Mouse (Mus musculus) limb, embryonic 10.5 days (tissue): ENCODE data around the gene Fzd5. TPM values are rescaled to one million over a fixed set of nuclear protein-coding genes. Genes with fewer than 3 reads are reported as not detected.

ENCODE experiments used
- DNase-seq: peaks from one replicate; pipeline ENCODE4 v3.0.0-alpha.2; 2017; ENCODE audit warnings: low spot score
- H3K27ac ChIP-seq: fragments of 300-500 bp; sonication (generic); 2 replicates; pipeline ENCODE4 v1.5.1; 2016; ENCODE audit warnings: mild to moderate bottlenecking
- H3K27me3 ChIP-seq: fragments of 300-500 bp; sonication (generic); 2 replicates; pipeline ENCODE4 v1.6.1; 2016; ENCODE audit warnings: low read depth, mild to moderate bottlenecking; ENCODE audit not compliant: poor library complexity, severe bottlenecking
- H3K36me3 ChIP-seq: fragments of 300-500 bp; sonication (generic); 2 replicates; pipeline ENCODE4 v1.6.1; 2016; ENCODE audit warnings: mild to moderate bottlenecking, moderate library complexity
- H3K4me1 ChIP-seq: fragments of 300-500 bp; sonication (generic); 2 replicates; pipeline ENCODE4 v1.6.1; 2016
- H3K4me3 ChIP-seq: fragments of 300-500 bp; sonication (generic); 2 replicates; pipeline ENCODE4 v1.5.1; 2016; ENCODE audit warnings: mild to moderate bottlenecking, moderate library complexity
- H3K9me3 ChIP-seq: fragments of 300-500 bp; sonication (generic); replicated peaks from 2 replicates; pipeline ENCODE4 v1.6.1; 2016; ENCODE audit warnings: mild to moderate bottlenecking
- WGBS: fragments of 180-500 bp; shearing (Covaris S2); methylation state at CpG from one replicate; pipeline ENCODE4 v1.1.7; 2016; 5-methylcytosine and 5-hydroxymethylcytosine counted together
- polyA plus RNA-seq: library from polyadenylated mRNA; unstranded; fragments of >200 nt; fragmentation: Nextera tagmentation; extraction: Ambion mirVana; gene quantifications from 2 replicates; pipeline ENCODE4 v1.2.1, GENCODE M21; 2016

The Fzd5 gene
- polyA plus RNA-seq, 1 experiment from 2014 or later: 0.29 TPM

GRCm38 (mm10) chr1:64744616-64745015 is 7.1 kb upstream of the Fzd5 start:
- peaks cover 10% of the 10 kb centered on the region for H3K4me1 ChIP-seq
- peaks cover 17% of the 10 kb centered on the region; the same call in 1 of the 2 replicates for H3K27me3 ChIP-seq
- H3K27ac ChIP-seq: no peak overlapping the region
- no peak overlapping the region for H3K4me3 ChIP-seq
- no peaks in the 10 kb centered on the region for H3K9me3 ChIP-seq
- DNase-seq: no peak
- no peaks in the 10 kb centered on the region for H3K36me3 ChIP-seq

GRCm38 (mm10) chr1:64742741-64743408 is 5.3 kb upstream of the Fzd5 start:
- DNase-seq: no peak
- Histone ChIP-seq H3K27me3 (peaks cover 18% of the 10 kb centered on the region), H3K4me3 (no peak overlapping the region), H3K27ac (no peak overlapping the region), H3K36me3 (no peaks in the 10 kb centered on the region), H3K9me3 (no peaks in the 10 kb centered on the region), H3K4me1 (peaks cover 13% of the 10 kb centered on the region)
- 90% methylated on average over 18 of the region's 18 CpGs for WGBS

- under 1% methylated on average over 14 of the region's 14 CpGs for WGBS
- peaks cover 46% of the 10 kb centered on the region for H3K4me1 ChIP-seq
These were observed 1.1 kb upstream of the Fzd5 start for GRCm38 (mm10) chr1:64738661-64739082.

GRCm38 (mm10) chr1:64738180-64738555 is 617 bp upstream of the Fzd5 start:
- Histone ChIP-seq H3K27me3 (peaks cover 57% of the 10 kb centered on the region), H3K4me3 (peak overlapping the region; percentile 70), H3K27ac (0 out of 2 replicates have a peak overlapping the region, but pooled peaks have one; percentile 74), H3K4me1 (peaks cover 46% of the 10 kb centered on the region), H3K36me3 (no peaks in the 10 kb centered on the region), H3K9me3 (no peaks in the 10 kb centered on the region)
- WGBS: under 1% methylated on average over 11 of the region's 11 CpGs
- no peak for DNase-seq

More at GRCm38 (mm10) chr1:64738661-64739082, 1.1 kb upstream of the Fzd5 start:
- peaks cover 52% of the 10 kb centered on the region for H3K27me3 ChIP-seq
- DNase-seq: peak; percentile 58
- peak overlapping the region; percentile 16; the same call in 1 of the 2 replicates for H3K27ac ChIP-seq
- peak overlapping the region; percentile 70 for H3K4me3 ChIP-seq
- no peaks in the 10 kb centered on the region for H3K36me3 ChIP-seq
- no peaks in the 10 kb centered on the region for H3K9me3 ChIP-seq

GRCm38 (mm10) chr1:64736681-64737501 is 660 bp downstream of the Fzd5 start:
- Histone ChIP-seq H3K27ac (peak overlapping the region; percentile 74), H3K27me3 (peaks cover 69% of the 10 kb centered on the region), H3K4me3 (peak overlapping the region; percentile 70), H3K36me3 (no peaks in the 10 kb centered on the region), H3K4me1 (peaks cover 46% of the 10 kb centered on the region), H3K9me3 (no peaks in the 10 kb centered on the region)
- WGBS: under 1% methylated on average over 56 of the region's 56 CpGs
- DNase-seq: no peak

GRCm38 (mm10) chr1:64735781-64736680 is 1.5 kb downstream of the Fzd5 start:
- peaks cover 46% of the 10 kb centered on the region for H3K4me1 ChIP-seq
- peak overlapping the region; percentile 21; the same call in 1 of the 2 replicates for H3K27ac ChIP-seq
- WGBS: 9% methylated on average over 75 of the region's 75 CpGs
- no peaks in the 10 kb centered on the region for H3K36me3 ChIP-seq
- peak overlapping the region; percentile 70 for H3K4me3 ChIP-seq
- H3K9me3 ChIP-seq: no peaks in the 10 kb centered on the region
- H3K27me3 ChIP-seq: peaks cover 78% of the 10 kb centered on the region
- DNase-seq: peak; percentile 77

- H3K27ac ChIP-seq: 0 out of 2 replicates have a peak overlapping the region, but pooled peaks have one; percentile 34
- DNase-seq: peak; percentile 78
- WGBS: 40% methylated on average over 58 of the region's 58 CpGs
- peaks cover 46% of the 10 kb centered on the region for H3K4me1 ChIP-seq
- H3K9me3 ChIP-seq: no peaks in the 10 kb centered on the region
- H3K27me3 ChIP-seq: peaks cover 81% of the 10 kb centered on the region
- peak overlapping the region; percentile 70 for H3K4me3 ChIP-seq
- no peaks in the 10 kb centered on the region for H3K36me3 ChIP-seq
These were observed 2.5 kb downstream of the Fzd5 start for GRCm38 (mm10) chr1:64734771-64735750.

GRCm38 (mm10) chr1:64733453-64734245 is 3.9 kb downstream of the Fzd5 start:
- peaks cover 41% of the 10 kb centered on the region for H3K4me1 ChIP-seq
- H3K9me3 ChIP-seq: no peaks in the 10 kb centered on the region
- WGBS: 18% methylated on average over 11 of the region's 11 CpGs
- no peak for DNase-seq
- no peak overlapping the region for H3K4me3 ChIP-seq
- no peaks in the 10 kb centered on the region for H3K36me3 ChIP-seq
- H3K27ac ChIP-seq: no peak overlapping the region
- peaks cover 70% of the 10 kb centered on the region for H3K27me3 ChIP-seq

GRCm38 (mm10) chr1:64732637-64733200 is 4.8 kb downstream of the Fzd5 start:
- Histone ChIP-seq H3K27me3 (peaks cover 68% of the 10 kb centered on the region), H3K36me3 (no peaks in the 10 kb centered on the region), H3K4me3 (no peak overlapping the region), H3K9me3 (no peaks in the 10 kb centered on the region), H3K27ac (no peak overlapping the region), H3K4me1 (peaks cover 32% of the 10 kb centered on the region)
- no peak for DNase-seq
- 58% methylated on average over 7 of the region's 7 CpGs for WGBS

GRCm38 (mm10) chr1:64732161-64732560 is 5.4 kb downstream of the Fzd5 start:
- no peak overlapping the region for H3K4me3 ChIP-seq
- no peaks in the 10 kb centered on the region for H3K36me3 ChIP-seq
- 46% methylated on average over 10 of the region's 10 CpGs for WGBS
- peaks cover 27% of the 10 kb centered on the region for H3K4me1 ChIP-seq
- no peak for DNase-seq
- peaks cover 65% of the 10 kb centered on the region for H3K27me3 ChIP-seq
- no peaks in the 10 kb centered on the region for H3K9me3 ChIP-seq
- H3K27ac ChIP-seq: no peak overlapping the region
